Mouse (Mus musculus) activated CD4-positive, CD25-positive, alpha-beta regulatory T cell, adult 4 months (primary cell): ENCODE measurements around the gene Gabarap. TPM values are rescaled to one million over a fixed set of nuclear protein-coding genes. Genes with fewer than 3 reads are reported as not detected.
"Not testable (repeated sequence)": the region's sequence is repeated elsewhere in the genome, so short reads cannot be mapped to it uniquely, and the experiment has no call there.

ENCODE experiments used
- ATAC-seq: one replicate; pipeline ENCODE4 v1.8.0; 2017
- polyA plus RNA-seq, 2 experiments: library from polyadenylated mRNA; unstranded; fragments of 100-300 nt; shearing (Covaris generic); gene quantifications; one replicate each; pipeline ENCODE4 v1.2.1; 2017

The Gabarap gene
- polyA plus RNA-seq, 2 experiments from 2014 or later, result 343 to 373 TPM

GRCm38 (mm10) chr11:70000396-70000898, 9.5 kb downstream of the Gabarap start, which contains the start of gene Dvl2:
Dvl2 (plus strand) TSS chr11:70000595.
- ATAC-seq, result peak; percentile 49

- no peak for ATAC-seq
These were observed 10.2 kb downstream of the Gabarap start for GRCm38 (mm10) chr11:70001159-70001558.

GRCm38 (mm10) chr11:70001865-70002264, 10.9 kb downstream of the Gabarap start:
- ATAC-seq, result no peak

GRCm38 (mm10) chr11:70002471-70002870, 11.5 kb downstream of the Gabarap start:
- ATAC-seq, result no peak

- ATAC-seq, result peak; percentile 37
These were observed 14.6 kb downstream of the Gabarap start for GRCm38 (mm10) chr11:70005521-70005920.

GRCm38 (mm10) chr11:70010033-70010432, 19.1 kb downstream of the Gabarap start:
- no peak for ATAC-seq

- ATAC-seq, result no peak
These were observed 19.6 kb downstream of the Gabarap start for GRCm38 (mm10) chr11:70010548-70010947.

GRCm38 (mm10) chr11:70010961-70011360, 20.0 kb downstream of the Gabarap start:
- ATAC-seq, result no peak

- ATAC-seq, result no peak
These were observed 22.0 kb downstream of the Gabarap start for GRCm38 (mm10) chr11:70012931-70013330.

GRCm38 (mm10) chr11:70013408-70013807, 22.5 kb downstream of the Gabarap start:
- ATAC-seq, result no peak

- ATAC-seq, result no peak
These were observed 23.1 kb downstream of the Gabarap start for GRCm38 (mm10) chr11:70014051-70014450.

- ATAC-seq, result peak; percentile 67
These were observed 24.1 kb downstream of the Gabarap start, which contains the start of gene Acadvl for GRCm38 (mm10) chr11:70014880-70015558. Acadvl (minus strand) TSS chr11:70015411.

GRCm38 (mm10) chr11:70015677-70016076, 24.7 kb downstream of the Gabarap start:
- no peak for ATAC-seq

- not testable (repeated sequence) for ATAC-seq
These were observed 25.2 kb downstream of the Gabarap start for GRCm38 (mm10) chr11:70016177-70016576.

GRCm38 (mm10) chr11:70016669-70017068, 25.7 kb downstream of the Gabarap start, which contains the start of gene Dlg4:
Dlg4 (plus strand) TSS chr11:70016942.
- no peak for ATAC-seq

GRCm38 (mm10) chr11:70017199-70017767, 26.3 kb downstream of the Gabarap start:
- ATAC-seq, result no peak

GRCm38 (mm10) chr11:70018131-70018990, 27.4 kb downstream of the Gabarap start:
- no peak for ATAC-seq

GRCm38 (mm10) chr11:70019495-70020021, 28.6 kb downstream of the Gabarap start:
- no peak for ATAC-seq

GRCm38 (mm10) chr11:70020022-70020631, 29.2 kb downstream of the Gabarap start:
- no peak for ATAC-seq

GRCm38 (mm10) chr11:70020731-70021263, 29.9 kb downstream of the Gabarap start:
- ATAC-seq, result peak; percentile 70

- peak; percentile 67 for ATAC-seq
These were observed 30.6 kb downstream of the Gabarap start for GRCm38 (mm10) chr11:70021264-70022132.
